Mouse (Mus musculus) embryonic facial prominence, embryonic 14.5 days (tissue): ENCODE results near the gene Tmem8. TPM values are rescaled to one million over a fixed set of nuclear protein-coding genes. Genes with fewer than 3 reads are reported as not detected.

Experiments used
- ATAC-seq: fragments of 200-750 bp; cut with Nextera tagmentation; 2 replicates; pipeline ENCODE4 v1.8.0; 2017; ENCODE audit warnings: low read depth, moderate number of reproducible peaks, moderate TSS enrichment
- DNase-seq: peaks from one replicate; pipeline ENCODE4 v3.0.0-alpha.2; 2015; ENCODE audit warnings: low spot score
- H3K27ac ChIP-seq: fragments of 300-500 bp; sonication (generic); replicated peaks from 2 replicates; pipeline ENCODE4 v1.5.1; 2014; ENCODE audit warnings: low read depth, mild to moderate bottlenecking, low read length, moderate library complexity
- H3K27me3 ChIP-seq: fragments of 300-500 bp; sonication (generic); replicated peaks from 2 replicates; pipeline ENCODE4 v1.6.1; 2014; ENCODE audit warnings: low read length; ENCODE audit not compliant: control insufficient read depth, insufficient read depth
- H3K36me3 ChIP-seq: fragments of 300-500 bp; sonication (generic); 2 replicates; pipeline ENCODE4 v1.6.1; 2014; ENCODE audit warnings: low read length, mixed read lengths; ENCODE audit not compliant: control insufficient read depth, insufficient read depth
- H3K4me1 ChIP-seq: fragments of 300-500 bp; sonication (generic); 2 replicates; pipeline ENCODE4 v1.6.1; 2014; ENCODE audit warnings: antibody characterized with exemption, low read length; ENCODE audit not compliant: control insufficient read depth, insufficient read depth
- H3K4me2 ChIP-seq: fragments of 300-500 bp; sonication (generic); 2 replicates; pipeline ENCODE4 v1.6.1; 2014; ENCODE audit warnings: low read depth, mild to moderate bottlenecking, low read length, moderate library complexity, mixed read lengths
- H3K4me3 ChIP-seq: fragments of 300-500 bp; sonication (generic); 2 replicates; pipeline ENCODE4 v1.5.1; 2014; ENCODE audit warnings: low read depth, mild to moderate bottlenecking, low read length
- H3K9ac ChIP-seq: fragments of 300-500 bp; sonication (generic); 2 replicates; pipeline ENCODE4 v1.6.1; 2014; ENCODE audit warnings: low read depth, mild to moderate bottlenecking, low read length, moderate library complexity, mixed read lengths
- H3K9me3 ChIP-seq: fragments of 300-500 bp; sonication (generic); 2 replicates; pipeline ENCODE4 v1.6.1; 2016; ENCODE audit warnings: low read length; ENCODE audit not compliant: control insufficient read depth
- WGBS: fragments of 180-500 bp; shearing (Covaris S2); extraction: QIAGEN DNeasy Blood & Tissue Kit; methylation state at CpG from one replicate; pipeline ENCODE4 v1.1.7; 2014; 5-methylcytosine and 5-hydroxymethylcytosine counted together
- polyA plus RNA-seq: library from polyadenylated mRNA; unstranded; fragments of >200 nt; fragmentation: Nextera tagmentation; extraction: Ambion mirVana; gene quantifications from 2 replicates; pipeline ENCODE4 v1.2.1, GENCODE M21; 2014

Gene Tmem8
- polyA plus RNA-seq: 2.1 and 3.0 TPM in 2 replicates

DNA sequence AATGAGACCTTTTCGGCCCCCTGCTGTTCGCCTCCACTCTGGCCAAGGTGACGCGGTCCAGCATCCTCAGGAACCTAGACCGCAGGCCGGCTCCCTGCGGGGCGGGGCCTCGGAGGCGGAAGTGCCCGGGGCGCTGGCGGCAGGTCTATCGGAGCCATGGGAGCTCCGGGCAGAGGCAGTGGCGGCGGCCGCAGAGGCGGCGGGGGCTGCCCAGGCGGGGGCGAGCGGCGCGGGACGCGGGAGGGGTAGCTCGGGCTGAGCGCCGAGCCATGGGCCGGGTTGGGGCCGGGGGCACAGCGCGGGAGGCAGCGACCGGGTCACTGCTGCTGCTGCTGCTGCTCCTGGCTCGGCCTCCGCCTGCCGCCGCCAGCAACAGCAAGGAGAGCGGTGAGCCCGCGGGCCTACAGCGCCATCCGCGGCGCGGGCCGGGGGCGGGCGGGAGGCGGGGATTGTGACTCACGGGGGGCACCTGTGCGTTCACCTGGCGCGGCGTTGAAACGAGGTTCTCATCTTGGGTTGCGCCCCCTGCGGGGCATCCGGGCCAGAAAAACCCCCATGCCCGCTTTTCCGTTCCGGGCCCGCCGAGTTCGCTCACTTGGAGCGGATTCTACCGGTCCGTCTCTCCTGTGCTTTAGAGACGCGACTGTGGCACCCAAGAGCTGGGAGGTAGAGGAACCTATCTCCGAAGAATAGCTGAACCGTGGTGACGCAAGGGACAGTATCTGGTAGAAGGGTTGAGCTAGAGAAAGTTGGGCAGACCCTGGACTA, at the start of gene Tmem8:
Gene Tmem8, plus strand, starts transcription at position 119 of the 768 bp plus-strand sequence.
- peak; percentile 53 for DNase-seq
- Histone ChIP-seq H3K4me3 (peak within 1 kb of the TSS; percentile 60), H3K9ac (peak within 1 kb of the TSS; percentile 68), H3K27ac (no peak within 1 kb of the TSS), H3K9me3 (no peaks in the 10 kb centered on the region), H3K4me2 (peak within 1 kb of the TSS; percentile 97), H3K4me1 (peaks cover 4% of the 10 kb centered on the region; the same call in 1 of the 2 replicates), H3K27me3 (peaks cover 68% of the 10 kb centered on the region), H3K36me3 (no peaks in the 10 kb centered on the region)
- peak; percentile 81 for ATAC-seq
- under 1% methylated on average over 28 of the region's 75 CpGs for WGBS

GRCm38 (mm10) chr17:26064916-26065315, 48.2 kb upstream of the Tmem8 start:
- Histone ChIP-seq H3K9ac (0 out of 2 replicates have a peak overlapping the region, but pooled peaks have one; percentile 10), H3K27me3 (no peaks in the 10 kb centered on the region), H3K36me3 (peaks cover 19% of the 10 kb centered on the region; the same call in 1 of the 2 replicates), H3K27ac (no peak overlapping the region), H3K4me3 (no peak overlapping the region), H3K4me1 (peaks cover 20% of the 10 kb centered on the region), H3K4me2 (no peak overlapping the region), H3K9me3 (no peaks in the 10 kb centered on the region)
- WGBS: 73% methylated on average over 6 of the region's 6 CpGs
- no peak for DNase-seq
- no peak for ATAC-seq

GRCm38 (mm10) chr17:26066488-26067020, 46.5 kb upstream of the Tmem8 start:
- ATAC-seq: no peak
- Histone ChIP-seq H3K9ac (no peak overlapping the region), H3K27ac (no peak overlapping the region)

GRCm38 (mm10) chr17:26068024-26068830, 44.9 kb upstream of the Tmem8 start:
- Histone ChIP-seq H3K36me3 (peaks cover 19% of the 10 kb centered on the region; the same call in 1 of the 2 replicates), H3K4me2 (peak overlapping the region; percentile 94), H3K9ac (peak overlapping the region; percentile 84), H3K9me3 (no peaks in the 10 kb centered on the region), H3K4me1 (peaks cover 22% of the 10 kb centered on the region), H3K4me3 (peak overlapping the region; percentile 87), H3K27me3 (no peaks in the 10 kb centered on the region), H3K27ac (peak overlapping the region; percentile 75; the same call in 1 of the 2 replicates)
- ATAC-seq: no peak; the same call in 1 of the 2 replicates
- no peak for DNase-seq
- 1% methylated on average over 44 of the region's 44 CpGs for WGBS

More at GRCm38 (mm10) chr17:26066488-26067020, 46.5 kb upstream of the Tmem8 start:
- Histone ChIP-seq H3K27me3 (no peaks in the 10 kb centered on the region), H3K4me1 (peaks cover 22% of the 10 kb centered on the region), H3K4me2 (peak overlapping the region; percentile 94), H3K4me3 (peak overlapping the region; percentile 87), H3K9me3 (no peaks in the 10 kb centered on the region), H3K36me3 (peaks cover 19% of the 10 kb centered on the region; the same call in 1 of the 2 replicates)
- WGBS: 92% methylated on average over 7 of the region's 7 CpGs
- DNase-seq: no peak

GRCm38 (mm10) chr17:26068831-26069739, 44.0 kb upstream of the Tmem8 start, which contains the start of gene Rab11fip3:
TSS of gene Rab11fip3 (minus strand) at chr17:26069555.
- Histone ChIP-seq H3K4me3 (peak within 1 kb of the TSS; percentile 87), H3K9me3 (no peaks in the 10 kb centered on the region), H3K27ac (peak within 1 kb of the TSS; percentile 75), H3K36me3 (peaks cover 13% of the 10 kb centered on the region; the same call in 1 of the 2 replicates), H3K9ac (peak within 1 kb of the TSS; percentile 84), H3K4me2 (peak within 1 kb of the TSS; percentile 94), H3K4me1 (peaks cover 22% of the 10 kb centered on the region), H3K27me3 (no peaks in the 10 kb centered on the region)
- ATAC-seq (peak; percentile 91), DNase-seq (peak; percentile 94)
- under 1% methylated on average over 56 of the region's 94 CpGs for WGBS

DNA sequence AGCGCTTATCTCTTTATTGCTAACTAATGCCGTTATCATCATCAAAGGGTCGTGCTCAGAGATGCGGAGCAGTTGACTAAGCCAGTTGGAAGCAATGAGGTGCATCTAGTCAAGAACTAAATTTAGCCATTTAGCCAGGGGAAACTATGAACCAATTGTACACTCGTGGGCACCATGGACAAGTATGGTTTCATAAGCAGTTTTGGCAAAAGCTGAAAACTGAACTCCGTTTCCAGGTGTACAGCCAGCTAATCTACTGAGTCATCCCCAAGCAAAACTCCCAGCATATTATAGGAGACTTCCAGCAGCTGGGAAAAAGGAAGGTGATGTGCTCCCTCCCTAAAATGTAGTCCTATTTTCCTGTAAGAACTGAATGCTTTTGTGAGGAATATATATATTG, 43.0 kb upstream of the Tmem8 start:
- H3K27ac ChIP-seq: no peak overlapping the region
- H3K4me1 ChIP-seq: peaks cover 22% of the 10 kb centered on the region
- H3K27me3 ChIP-seq: no peaks in the 10 kb centered on the region
- DNase-seq: no peak
- peak overlapping the region; percentile 94 for H3K4me2 ChIP-seq
- no peaks in the 10 kb centered on the region for H3K9me3 ChIP-seq
- WGBS: 36% methylated on average over 6 of the region's 6 CpGs
- peak overlapping the region; percentile 87 for H3K4me3 ChIP-seq
- peak overlapping the region; percentile 84 for H3K9ac ChIP-seq
- peaks cover 3% of the 10 kb centered on the region; the same call in 1 of the 2 replicates for H3K36me3 ChIP-seq
- ATAC-seq: no peak

GRCm38 (mm10) chr17:26075246-26075645, 37.9 kb upstream of the Tmem8 start:
- no peak overlapping the region for H3K9ac ChIP-seq
- ATAC-seq: no peak
- no peak overlapping the region for H3K4me3 ChIP-seq
- H3K27me3 ChIP-seq: no peaks in the 10 kb centered on the region
- no peak overlapping the region for H3K27ac ChIP-seq
- H3K4me2 ChIP-seq: no peak overlapping the region
- H3K36me3 ChIP-seq: no peaks in the 10 kb centered on the region
- no peak for DNase-seq
- WGBS: 68% methylated on average over 3 of the region's 3 CpGs
- H3K4me1 ChIP-seq: no peaks in the 10 kb centered on the region
- H3K9me3 ChIP-seq: no peaks in the 10 kb centered on the region
